Mouse (Mus musculus) E14TG2a.4 (cell line): ENCODE data around the gene Dcaf7.
A peak's percentile ranks its signal among the peaks of the same experiment; 100 is the strongest.

Source experiments
- CTCF ChIP-seq: conservative IDR thresholded peaks from 2 replicates; pipeline ENCODE4 v1.5.1; 2014; ENCODE audit warnings: low read length
- NANOG ChIP-seq: IDR thresholded peaks from 2 replicates; pipeline ENCODE4 v1.6.1; 2014; ENCODE audit warnings: borderline replicate concordance, low read length, mixed read lengths

DNA sequence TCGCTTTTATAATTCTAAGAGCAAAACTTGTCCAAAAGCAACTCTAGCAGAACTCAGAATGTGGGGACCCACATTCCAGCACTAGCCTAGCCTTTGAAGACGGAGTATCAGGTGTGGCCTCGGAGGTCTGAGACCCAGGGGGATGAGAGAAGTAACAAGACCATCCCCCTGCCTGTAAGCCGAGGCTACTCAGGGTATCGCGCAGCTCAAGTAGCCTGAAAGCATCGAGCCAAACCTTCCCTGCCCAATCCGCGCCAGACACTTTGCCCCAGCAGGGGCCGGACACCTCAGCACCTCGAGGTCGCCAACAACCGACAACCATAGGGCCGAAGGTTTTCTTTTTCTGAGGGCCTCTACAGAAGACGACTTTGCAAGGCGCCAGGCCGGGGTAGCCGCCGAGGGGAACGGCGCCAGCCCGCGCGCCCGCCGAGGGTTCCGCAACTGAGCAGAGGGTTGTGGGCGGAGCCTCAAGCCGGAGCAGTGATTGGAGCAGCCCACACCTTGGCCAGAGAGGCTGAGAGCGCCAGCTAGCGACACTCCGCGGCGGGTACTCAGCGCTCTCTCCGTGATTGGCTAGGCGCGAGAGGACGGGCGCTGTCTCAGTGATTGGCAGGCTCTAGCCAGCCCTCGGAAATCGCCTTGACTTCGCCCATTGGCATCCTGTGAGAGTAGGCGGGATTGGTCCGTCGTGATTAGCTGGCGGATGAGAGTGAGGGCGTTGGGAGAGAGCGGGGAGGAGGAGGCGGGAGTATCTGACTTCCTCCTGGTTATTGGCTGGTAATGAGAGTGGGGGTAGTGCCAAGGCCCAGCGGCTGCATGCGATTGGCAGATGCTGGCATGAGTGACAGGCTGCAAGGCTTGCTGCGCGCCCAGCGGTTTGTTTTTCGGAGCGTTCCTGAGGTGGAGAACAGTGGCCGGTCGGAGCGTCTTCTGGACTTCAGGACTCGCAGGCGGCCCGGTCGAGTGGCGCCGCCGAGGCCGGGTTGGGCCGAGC lies 47.3 kb downstream of the Dcaf7 start, which contains the start of gene Map3k3:
- TF ChIP-seq CTCF (0 out of 2 replicates have a peak, but pooled peaks have one; percentile 5), NANOG (peak; percentile 90)
